Mouse (Mus musculus) layer of hippocampus, adult 9-10 months (tissue): ENCODE results near the gene H2al3.

Source experiments
- DNase-seq: peaks from one replicate; pipeline ENCODE4 v3.0.0; 2022; ENCODE audit warnings: low spot score

H2al3 gene

DNA sequence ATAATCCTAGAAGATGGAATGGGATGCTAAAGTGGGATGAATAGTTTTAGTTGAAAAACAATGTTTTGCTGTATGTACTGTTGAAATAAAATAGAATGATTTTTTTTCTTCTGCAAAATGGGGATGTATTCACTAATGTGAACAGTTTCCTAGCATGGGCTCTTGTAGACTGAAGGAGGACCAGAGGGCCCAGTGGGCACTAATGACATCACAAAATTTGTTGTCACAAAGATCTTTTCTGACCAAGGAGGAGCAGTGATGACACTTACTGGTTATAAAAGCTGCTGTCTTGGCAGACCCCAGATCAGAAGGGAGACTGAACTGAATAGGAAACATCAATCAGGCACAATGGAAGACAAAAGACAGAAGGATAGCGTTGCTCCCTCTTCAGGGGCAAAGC is at the start of gene H2al3:
TSS of gene H2al3 (plus strand) at position 301 of the 400 bp plus-strand sequence.
- no peak for DNase-seq

GRCm38 (mm10) chrX:9810101-9810500 is 39.4 kb upstream of the H2al3 start:
- no peak for DNase-seq

DNA sequence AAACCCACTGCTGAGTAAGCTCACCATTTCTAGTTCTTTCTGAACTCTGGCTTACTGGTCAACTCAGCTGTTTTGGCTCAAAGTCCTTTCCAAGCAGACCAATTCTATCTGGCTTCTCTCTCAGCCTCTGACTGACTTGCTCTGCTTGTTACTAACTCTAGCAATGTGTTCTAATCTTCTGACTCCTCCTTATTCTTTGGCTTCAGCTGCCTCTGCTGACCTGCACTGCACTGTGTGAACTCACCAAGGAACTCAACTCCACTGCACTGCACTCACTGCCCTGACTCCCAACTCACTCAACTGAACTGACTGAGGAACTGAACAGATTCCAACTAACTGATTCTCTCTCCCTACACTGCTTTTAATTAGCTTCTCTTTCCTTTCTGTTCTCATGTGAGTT is 37.0 kb upstream of the H2al3 start:
- no peak for DNase-seq

GRCm38 (mm10) chrX:9834779-9835178 is 14.7 kb upstream of the H2al3 start:
- DNase-seq: no peak

- no peak for DNase-seq
These were observed 2.9 kb upstream of the H2al3 start, which contains the start of gene Hypm for GRCm38 (mm10) chrX:9846628-9847027. TSS of gene Hypm (plus strand) at chrX:9846928.

- DNase-seq: no peak
These were observed 12.4 kb downstream of the H2al3 start for GRCm38 (mm10) chrX:9861859-9862258.

GRCm38 (mm10) chrX:9875519-9875918 is 26.0 kb downstream of the H2al3 start:
- no peak for DNase-seq

DNA sequence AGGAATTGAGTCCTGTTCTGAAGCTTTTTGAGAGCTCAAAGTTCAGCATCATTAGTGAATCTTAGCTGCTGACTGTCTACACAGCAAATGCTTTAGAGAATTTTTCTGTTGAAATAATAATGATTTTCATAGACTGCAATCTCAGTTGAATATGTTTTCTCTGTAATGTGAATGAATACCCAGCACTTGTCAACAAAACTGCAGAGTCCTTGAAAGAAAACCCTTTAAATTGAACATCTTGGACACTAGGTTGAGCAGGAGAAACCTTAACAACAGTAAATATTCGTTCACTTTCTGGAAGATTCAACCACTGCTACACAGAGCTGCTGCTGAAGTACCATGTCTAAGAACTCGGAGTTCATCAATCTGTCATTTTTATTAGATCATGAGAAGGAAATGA is 35.8 kb downstream of the H2al3 start, which contains the start of gene Sytl5:
TSS of gene Sytl5 (plus strand) at position 301 of the 400 bp plus-strand sequence.
- no peak for DNase-seq
